Mouse (Mus musculus) hindbrain, embryonic 13.5 days (tissue): ENCODE measurements around the gene Lgmn. TPM values are rescaled to one million over a fixed set of nuclear protein-coding genes. Genes with fewer than 3 reads are reported as not detected.

ENCODE experiments used
- ATAC-seq: fragments of 200-750 bp; cut with Nextera tagmentation; 2 replicates; pipeline ENCODE4 v1.8.0; 2017; ENCODE audit warnings: moderate TSS enrichment; ENCODE audit not compliant: low FRiP score
- H3K27ac ChIP-seq: fragments of 300-500 bp; sonication (generic); 2 replicates; pipeline ENCODE4 v1.5.1; 2015; ENCODE audit warnings: inconsistent platforms, mild to moderate bottlenecking, moderate library complexity
- H3K27me3 ChIP-seq: fragments of 300-500 bp; sonication (generic); 2 replicates; pipeline ENCODE4 v1.6.1; 2015; ENCODE audit warnings: mild to moderate bottlenecking, inconsistent platforms
- H3K36me3 ChIP-seq: fragments of 300-500 bp; sonication (generic); 2 replicates; pipeline ENCODE4 v1.6.1; 2015; ENCODE audit warnings: mild to moderate bottlenecking, inconsistent platforms
- H3K4me1 ChIP-seq: fragments of 300-500 bp; sonication (generic); replicated peaks from 2 replicates; pipeline ENCODE4 v1.6.1; 2015; ENCODE audit warnings: inconsistent platforms
- H3K4me2 ChIP-seq: fragments of 300-500 bp; sonication (generic); 2 replicates; pipeline ENCODE4 v1.6.1; 2015; ENCODE audit warnings: inconsistent platforms, mild to moderate bottlenecking, moderate library complexity
- H3K4me3 ChIP-seq: fragments of 300-500 bp; sonication (generic); 2 replicates; pipeline ENCODE4 v1.5.1; 2015; ENCODE audit warnings: mild to moderate bottlenecking, inconsistent platforms
- H3K9ac ChIP-seq: fragments of 300-500 bp; sonication (generic); 2 replicates; pipeline ENCODE4 v1.6.1; 2015; ENCODE audit warnings: mild to moderate bottlenecking, inconsistent platforms
- H3K9me3 ChIP-seq: fragments of 300-500 bp; sonication (generic); 2 replicates; pipeline ENCODE4 v1.6.1; 2016; ENCODE audit warnings: inconsistent platforms
- WGBS: fragments of 180-500 bp; shearing (Covaris S2); methylation state at CpG from one replicate; pipeline ENCODE4 v1.1.7; 2015; 5-methylcytosine and 5-hydroxymethylcytosine counted together
- polyA plus RNA-seq: library from polyadenylated mRNA; unstranded; fragments of >200 nt; fragmentation: Nextera tagmentation; extraction: Ambion mirVana; gene quantifications from 2 replicates; pipeline ENCODE4 v1.2.1, GENCODE M21; 2015

Gene Lgmn
- polyA plus RNA-seq, 1 experiment from 2014 or later: 89.2 TPM

DNA sequence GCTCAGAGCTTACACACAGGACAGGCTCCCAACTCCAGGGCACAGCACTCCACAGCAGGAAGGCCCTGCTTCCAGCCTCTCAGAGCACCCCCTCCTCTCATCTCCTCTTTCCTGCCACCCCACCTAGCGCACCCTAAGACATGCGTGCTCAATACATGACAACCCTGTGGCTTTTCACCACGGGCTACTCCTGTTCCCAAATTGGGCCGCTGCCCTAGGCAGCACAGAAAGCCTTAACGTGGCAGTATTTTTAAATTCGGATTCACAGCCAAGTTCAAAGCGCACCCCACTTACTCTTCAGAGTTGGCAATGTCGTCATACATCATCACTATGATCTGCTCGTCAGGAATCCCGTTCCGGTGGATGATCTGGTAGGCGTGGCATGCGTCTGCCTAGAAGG, 26.4 kb downstream of the Lgmn start:
- no peak overlapping the region for H3K27ac ChIP-seq
- H3K27me3 ChIP-seq: no peaks in the 10 kb centered on the region
- no peak overlapping the region for H3K4me2 ChIP-seq
- whole genome bisulfite sequencing: 95% methylated on average over 13 of the region's 13 CpGs
- peaks cover 8% of the 10 kb centered on the region for H3K36me3 ChIP-seq
- ATAC-seq: no peak
- H3K9ac ChIP-seq: no peak overlapping the region
- peaks cover 3% of the 10 kb centered on the region for H3K4me1 ChIP-seq
- H3K9me3 ChIP-seq: no peaks in the 10 kb centered on the region
- no peak overlapping the region for H3K4me3 ChIP-seq

DNA sequence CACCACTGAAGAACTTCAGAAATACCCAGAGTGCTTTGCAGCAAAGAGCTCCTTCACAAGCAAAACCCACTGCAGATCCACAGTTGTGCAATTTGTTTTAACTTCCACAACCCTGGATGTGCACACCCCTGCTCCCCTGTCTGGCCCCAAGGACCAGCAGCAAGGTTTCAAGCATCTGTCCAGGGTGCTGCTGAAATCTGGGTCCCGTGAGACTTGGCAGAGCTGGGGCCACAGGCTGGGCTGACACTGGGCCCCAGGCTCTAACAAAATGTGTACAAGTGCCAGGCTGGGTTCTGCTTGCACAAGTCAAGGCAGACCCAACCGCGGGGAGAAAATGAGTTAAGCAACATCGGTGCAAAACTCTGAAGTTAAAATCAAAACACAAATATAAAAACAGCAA, 41.0 kb downstream of the Lgmn start:
- Histone ChIP-seq H3K27me3 (peaks cover 34% of the 10 kb centered on the region), H3K27ac (no peak overlapping the region), H3K4me2 (no peak overlapping the region), H3K9me3 (no peaks in the 10 kb centered on the region), H3K36me3 (peaks cover 75% of the 10 kb centered on the region), H3K9ac (no peak overlapping the region), H3K4me1 (peaks cover 10% of the 10 kb centered on the region), H3K4me3 (no peak overlapping the region)
- ATAC-seq: no peak
- WGBS: 92% methylated on average over 4 of the region's 4 CpGs

DNA sequence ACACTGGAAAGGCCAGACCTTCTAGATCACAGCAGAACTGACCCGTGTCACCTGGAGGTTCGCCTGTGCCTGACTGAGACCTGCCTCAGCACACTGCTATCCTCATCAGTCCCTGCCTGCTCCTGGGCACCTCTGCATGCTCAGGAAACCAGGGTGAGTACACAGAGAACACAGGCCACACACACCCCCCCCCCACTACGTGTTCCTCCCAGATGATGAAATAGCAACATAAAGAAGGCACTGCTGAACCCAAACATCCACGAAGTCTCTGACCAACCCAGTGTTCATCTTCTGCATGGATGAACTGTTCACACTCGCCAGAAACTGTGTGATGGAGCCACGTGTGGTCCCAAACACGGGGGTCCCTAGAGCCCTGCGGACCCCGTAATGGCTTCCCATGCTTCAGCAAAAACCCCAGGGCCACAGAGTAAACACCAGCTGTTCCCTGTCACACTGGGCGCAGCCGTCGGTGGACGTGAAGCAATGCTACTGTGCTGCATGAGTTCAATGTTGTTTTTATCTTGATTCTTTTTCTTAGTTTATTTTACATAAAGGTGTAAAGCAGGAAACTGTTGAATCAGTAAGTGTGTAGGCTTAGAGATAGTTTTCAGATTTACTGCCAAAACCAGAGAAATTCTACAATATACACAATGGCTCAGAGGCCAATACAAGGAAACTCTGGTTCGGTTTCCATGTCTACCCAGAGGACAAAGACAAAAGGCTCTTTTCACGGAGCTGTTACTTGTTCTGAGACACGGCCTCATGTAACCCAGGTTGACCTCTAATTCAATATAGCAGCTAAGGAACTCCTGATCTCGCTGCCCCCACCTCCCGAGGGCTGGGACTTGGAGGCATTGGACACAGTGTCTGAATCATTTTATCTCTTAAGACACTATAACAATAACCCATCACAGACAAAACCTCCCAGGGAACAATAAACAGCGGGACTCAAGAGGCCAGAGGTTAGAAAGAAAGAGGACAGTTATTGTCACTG, 43.3 kb downstream of the Lgmn start:
- no peak overlapping the region for H3K9ac ChIP-seq
- H3K27ac ChIP-seq: no peak overlapping the region; the same call in 1 of the 2 replicates
- H3K27me3 ChIP-seq: peaks cover 41% of the 10 kb centered on the region
- H3K36me3 ChIP-seq: peaks cover 60% of the 10 kb centered on the region
- WGBS: 21% methylated on average over 19 of the region's 19 CpGs
- ATAC-seq: 0 out of 2 replicates have a peak, but pooled peaks have one; percentile 36
- H3K4me3 ChIP-seq: no peak overlapping the region
- H3K9me3 ChIP-seq: no peaks in the 10 kb centered on the region
- H3K4me1 ChIP-seq: peaks cover 10% of the 10 kb centered on the region
- H3K4me2 ChIP-seq: no peak overlapping the region

- peaks cover 43% of the 10 kb centered on the region for H3K27me3 ChIP-seq
- ATAC-seq: no peak
- H3K4me1 ChIP-seq: peaks cover 10% of the 10 kb centered on the region
- no peak overlapping the region for H3K27ac ChIP-seq
- 64% methylated on average over 9 of the region's 9 CpGs for WGBS
- H3K9ac ChIP-seq: no peak overlapping the region
- no peak overlapping the region for H3K4me2 ChIP-seq
- no peak overlapping the region for H3K4me3 ChIP-seq
- no peaks in the 10 kb centered on the region for H3K9me3 ChIP-seq
- H3K36me3 ChIP-seq: peaks cover 52% of the 10 kb centered on the region
Measured at GRCm38 (mm10) chr12:102395537-102395936, 44.1 kb downstream of the Lgmn start.

DNA sequence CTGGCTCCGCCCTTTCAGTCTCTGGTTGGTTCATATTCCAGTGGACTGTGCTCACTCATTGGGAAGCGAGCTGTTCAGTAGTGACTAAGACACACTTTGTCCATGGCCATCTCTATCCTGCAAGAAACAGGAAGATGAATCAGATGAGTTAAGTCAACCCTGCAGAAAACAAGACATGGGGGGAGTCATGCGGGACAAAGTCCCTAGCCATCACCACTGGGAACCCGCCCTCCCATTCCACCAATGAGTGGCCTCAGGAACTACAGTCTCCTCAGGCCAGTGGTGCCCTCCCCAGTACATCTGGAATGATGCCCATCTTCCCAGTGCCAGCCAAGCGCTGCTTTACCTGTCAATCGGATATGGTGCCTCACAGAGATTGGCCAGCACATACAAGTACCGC, 45.1 kb downstream of the Lgmn start:
- Histone ChIP-seq H3K9ac (no peak overlapping the region), H3K27ac (no peak overlapping the region), H3K36me3 (peaks cover 44% of the 10 kb centered on the region), H3K4me2 (no peak overlapping the region), H3K4me1 (peaks cover 10% of the 10 kb centered on the region), H3K4me3 (no peak overlapping the region), H3K27me3 (peaks cover 43% of the 10 kb centered on the region), H3K9me3 (no peaks in the 10 kb centered on the region)
- ATAC-seq: no peak
- WGBS: 93% methylated on average over 7 of the region's 7 CpGs

GRCm38 (mm10) chr12:102391982-102392381, 47.6 kb downstream of the Lgmn start:
- Histone ChIP-seq H3K4me3 (no peak overlapping the region), H3K4me2 (no peak overlapping the region), H3K27ac (no peak overlapping the region), H3K9me3 (no peaks in the 10 kb centered on the region), H3K4me1 (peaks cover 10% of the 10 kb centered on the region), H3K9ac (no peak overlapping the region), H3K27me3 (peaks cover 42% of the 10 kb centered on the region), H3K36me3 (peaks cover 26% of the 10 kb centered on the region)
- no peak for ATAC-seq
- 66% methylated on average over 4 of the region's 4 CpGs for WGBS

DNA sequence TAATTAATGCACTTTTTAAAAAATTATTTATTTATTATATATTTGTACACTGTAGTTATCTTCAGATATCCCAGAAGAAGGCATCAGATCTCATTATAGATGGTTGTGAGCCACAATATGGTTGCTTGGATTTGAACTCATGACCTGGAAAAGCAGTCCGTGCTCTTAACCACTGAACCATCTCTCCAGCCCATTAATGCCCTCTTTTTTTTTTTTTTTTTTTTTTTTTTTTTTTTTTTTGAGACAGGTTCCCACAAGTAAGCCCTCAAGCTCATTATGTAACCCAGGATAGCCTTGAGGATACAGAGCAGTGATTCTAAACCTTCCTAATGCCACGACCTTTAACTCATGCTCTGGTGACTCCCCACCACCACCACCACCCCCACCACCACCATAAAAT, 48.5 kb downstream of the Lgmn start:
- no peak overlapping the region for H3K4me2 ChIP-seq
- no peak overlapping the region for H3K9ac ChIP-seq
- peaks cover 3% of the 10 kb centered on the region for H3K4me1 ChIP-seq
- no peak overlapping the region for H3K27ac ChIP-seq
- no peaks in the 10 kb centered on the region for H3K9me3 ChIP-seq
- no peak overlapping the region for H3K4me3 ChIP-seq
- no peak for ATAC-seq
- peaks cover 26% of the 10 kb centered on the region for H3K36me3 ChIP-seq
- H3K27me3 ChIP-seq: peaks cover 42% of the 10 kb centered on the region
- 97% methylated on average over 2 of the region's 2 CpGs for WGBS

DNA sequence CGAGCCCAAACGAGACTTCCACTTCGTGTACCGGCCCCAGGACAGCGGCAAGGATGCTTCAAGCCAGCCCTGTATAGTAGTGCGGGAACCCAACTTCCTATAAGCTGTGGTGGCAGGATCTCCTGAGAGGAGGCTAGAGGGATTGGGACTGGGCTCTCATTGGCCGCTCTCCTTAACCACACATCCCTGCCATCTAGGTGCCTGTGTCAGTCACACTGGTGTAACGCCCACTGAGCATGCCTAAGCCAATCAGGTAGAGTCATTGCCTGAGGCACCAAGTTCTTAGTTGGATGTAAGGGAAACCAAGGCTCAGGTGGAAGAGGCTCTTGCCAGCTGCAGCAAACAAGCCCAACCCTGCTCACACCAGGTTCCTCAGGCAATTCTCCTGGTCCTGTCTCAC, 49.6 kb downstream of the Lgmn start:
- Histone ChIP-seq H3K4me3 (no peak overlapping the region), H3K9me3 (no peaks in the 10 kb centered on the region), H3K36me3 (peaks cover 20% of the 10 kb centered on the region), H3K4me1 (no peaks in the 10 kb centered on the region), H3K9ac (no peak overlapping the region), H3K27ac (no peak overlapping the region), H3K27me3 (peaks cover 37% of the 10 kb centered on the region), H3K4me2 (no peak overlapping the region)
- ATAC-seq: no peak
- WGBS: 31% methylated on average over 8 of the region's 8 CpGs

- WGBS: 54% methylated on average over 16 of the region's 16 CpGs
- H3K27ac ChIP-seq: no peak overlapping the region
- ATAC-seq: peak; percentile 82
- no peaks in the 10 kb centered on the region for H3K9me3 ChIP-seq
- no peak overlapping the region for H3K4me2 ChIP-seq
- peaks cover 23% of the 10 kb centered on the region for H3K27me3 ChIP-seq
- no peaks in the 10 kb centered on the region for H3K36me3 ChIP-seq
- no peak overlapping the region for H3K4me3 ChIP-seq
- no peak overlapping the region for H3K9ac ChIP-seq
- no peaks in the 10 kb centered on the region for H3K4me1 ChIP-seq
Measured at GRCm38 (mm10) chr12:102387219-102387917, 52.2 kb downstream of the Lgmn start.

DNA sequence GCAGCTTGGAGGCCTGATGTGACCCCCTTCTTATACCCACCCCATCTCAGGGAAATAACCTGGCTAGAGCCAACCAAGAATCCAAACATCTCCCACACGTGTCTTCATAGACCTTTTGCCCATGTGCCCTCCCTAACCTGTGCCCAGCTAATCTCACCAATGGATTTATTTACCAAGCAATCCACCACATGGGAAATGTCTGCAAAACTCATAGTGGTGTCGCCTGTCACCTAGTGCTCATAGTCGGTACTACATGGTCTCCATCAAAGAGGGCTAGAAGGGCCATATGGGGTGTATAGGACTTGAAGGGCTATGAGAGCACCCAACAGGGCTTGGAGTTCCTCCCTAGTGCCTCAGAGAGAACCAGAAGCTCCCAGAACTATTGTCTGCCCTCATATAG, 54.8 kb downstream of the Lgmn start:
- ATAC-seq: 0 out of 2 replicates have a peak, but pooled peaks have one; percentile 37
- 29% methylated on average over 3 of the region's 3 CpGs for WGBS

DNA sequence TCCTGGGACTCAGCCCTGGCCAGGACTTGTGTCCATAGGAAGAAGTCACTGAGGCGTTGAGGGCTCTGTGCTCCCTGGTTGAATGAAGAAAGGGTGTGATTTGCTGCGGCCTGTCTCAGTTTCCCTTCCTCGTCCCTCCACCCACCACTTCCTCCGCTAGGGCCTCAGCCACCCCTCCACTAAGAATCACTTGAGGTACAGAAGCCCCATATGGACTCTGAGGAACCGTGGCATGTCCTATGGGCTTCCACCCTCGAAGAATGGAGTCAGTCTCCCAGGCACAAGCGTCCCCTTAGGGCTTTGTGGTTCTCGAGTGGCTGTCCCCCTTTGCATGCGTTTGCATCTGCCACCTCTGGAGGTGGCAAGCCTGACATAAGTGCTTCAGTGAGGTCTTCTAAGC, 56.3 kb downstream of the Lgmn start:
- H3K9me3 ChIP-seq: no peaks in the 10 kb centered on the region
- no peak overlapping the region for H3K4me2 ChIP-seq
- no peak overlapping the region for H3K27ac ChIP-seq
- no peak overlapping the region for H3K4me3 ChIP-seq
- H3K36me3 ChIP-seq: no peaks in the 10 kb centered on the region
- H3K9ac ChIP-seq: no peak overlapping the region
- 0 out of 2 replicates have a peak, but pooled peaks cover 5% of the 10 kb centered on the region for H3K27me3 ChIP-seq
- ATAC-seq: no peak
- WGBS: 86% methylated on average over 9 of the region's 9 CpGs
- H3K4me1 ChIP-seq: no peaks in the 10 kb centered on the region

More for the DNA sequence above, 54.8 kb downstream of the Lgmn start:
- Histone ChIP-seq H3K9me3 (no peaks in the 10 kb centered on the region), H3K27ac (no peak overlapping the region), H3K36me3 (no peaks in the 10 kb centered on the region), H3K4me2 (no peak overlapping the region), H3K27me3 (peaks cover 17% of the 10 kb centered on the region), H3K4me3 (no peak overlapping the region), H3K9ac (no peak overlapping the region), H3K4me1 (no peaks in the 10 kb centered on the region)

DNA sequence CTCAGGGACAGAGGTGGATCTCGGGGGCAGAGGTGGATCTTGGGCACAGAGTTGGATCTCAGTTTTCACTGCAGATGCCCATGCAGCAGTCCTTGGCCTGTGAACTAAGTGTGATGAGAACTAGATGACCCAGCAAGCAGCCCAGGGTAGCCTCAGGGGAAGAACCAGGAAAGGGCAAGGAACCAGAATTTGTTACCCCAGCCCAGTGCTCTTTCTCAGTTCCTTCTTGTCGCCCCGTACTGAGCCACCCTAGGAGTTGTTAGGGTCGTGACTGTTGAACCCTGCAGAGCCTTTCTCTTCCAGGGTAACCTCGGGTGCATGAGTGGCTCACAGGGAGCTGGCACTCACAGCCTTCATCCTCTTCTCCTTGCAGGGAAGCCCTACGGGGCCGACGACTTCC, 57.4 kb downstream of the Lgmn start:
- Histone ChIP-seq H3K36me3 (no peaks in the 10 kb centered on the region), H3K27ac (no peak overlapping the region), H3K4me1 (no peaks in the 10 kb centered on the region), H3K9me3 (no peaks in the 10 kb centered on the region), H3K4me3 (no peak overlapping the region), H3K27me3 (no peaks in the 10 kb centered on the region), H3K9ac (no peak overlapping the region), H3K4me2 (no peak overlapping the region)
- ATAC-seq: no peak
- WGBS: 78% methylated on average over 8 of the region's 8 CpGs
